Mouse (Mus musculus): ENCODE measurements at regions not wholly inside any gene's neighbourhood (a gene's known extent, or its start where the extent isn't known, plus 50 kb on each side); places are given as distances from the start of the nearest gene placed in this dataset.

- TF ChIP-seq CTCF (IDR thresholded peaks at IDR 0.05; ENCODE audit: insufficient read depth, low read length) (no peak), POLR2A (IDR thresholded peaks at IDR 0.05; ENCODE audit: borderline replicate concordance, extremely low read depth, low read depth, low read length) (no peak)
Measured at GRCm38 (mm10) chr13:19504241-19504640, 108.6 kb upstream of the Stard3nl start.

Data from lung, adult 2 months (tissue).